In genomic region chr6:117857990-117858389, GRCm38 (mm10) we compare ENCODE assay signal across 15 mouse cellular contexts. TPM values are rescaled to one million over a fixed set of nuclear protein-coding genes. Genes with fewer than 3 reads are reported as not detected.
DNase-seq lines count a peak whose midpoint lies in the region; ATAC-seq and TF ChIP-seq lines count a peak whose summit lies in the region.
"Had no signal": no experiment of that assay in that cellular context is flagged by ENCODE, and none has a peak within 500 bp of the region (broad histone marks: within the 10 kb centered on the region; RNA-seq: fewer than 3 reads in every experiment).

No protein-coding gene starts in this region.

- no peak overlapping the region for H3K4me3 ChIP-seq in forebrain, embryonic 14.5 days (ENCODE audit: low read depth, low read length)
- H3K4me3 ChIP-seq in forebrain, embryonic 13.5 days = no peak overlapping the region
- no peak overlapping the region for H3K4me3 ChIP-seq in left cerebral cortex, adult 2 months
- H3K4me3 ChIP-seq: embryonic facial prominence, embryonic 13.5 days; heart, embryonic 10.5 days; neural tube, embryonic 13.5 days had no signal

- H3K4me1 ChIP-seq in forebrain, embryonic 14.5 days (ENCODE audit: control insufficient read depth, insufficient read depth, low read length) = no peaks in the 10 kb centered on the region
- no peaks in the 10 kb centered on the region for H3K4me1 ChIP-seq in forebrain, embryonic 13.5 days
- H3K4me1 ChIP-seq: embryonic facial prominence, embryonic 13.5 days; neural tube, embryonic 13.5 days had no signal

- no peaks in the 10 kb centered on the region for H3K27me3 ChIP-seq in forebrain, embryonic 14.5 days (replicated peaks; ENCODE audit: control insufficient read depth, insufficient read depth, low read length)
- 0 out of 2 replicates have a peak, but pooled peaks cover 4% of the 10 kb centered on the region for H3K27me3 ChIP-seq in forebrain, embryonic 13.5 days
- H3K27me3 ChIP-seq: embryonic facial prominence, embryonic 13.5 days had no signal

- peak; percentile 31 for DNase-seq in forebrain, embryonic 14.5 days (ENCODE audit: low spot score)
- no peak for DNase-seq in left cerebral cortex, adult 2 months (ENCODE audit: extremely low spot score in 1 of 2, low spot score in 2 of 2)
- DNase-seq in left cerebral cortex, adult 8-10 months (ENCODE audit: low spot score in 2 of 2) = no peak
- DNase-seq in 416B (ENCODE audit: low read depth) = peak; percentile 47
- DNase-seq in layer of hippocampus, adult 9-11 months = no peak
- DNase-seq: cerebellum, postnatal 14 days; lung, adult 2 months; right cerebral cortex, adult 18-20 months had no signal

- TF ChIP-seq CTCF in left cerebral cortex, adult 2 months (IDR thresholded peaks at IDR 0.05) = peak; percentile 26

- intact Hi-C loops in left cerebral cortex, adult 2 months (cut with DNase I) = no loop called here

- no peak overlapping the region for H3K9ac ChIP-seq in forebrain, embryonic 14.5 days (ENCODE audit: low read length)
- H3K9ac ChIP-seq in forebrain, embryonic 13.5 days = no peak overlapping the region
- H3K9ac ChIP-seq: embryonic facial prominence, embryonic 13.5 days; neural tube, embryonic 13.5 days had no signal

- no peaks in the 10 kb centered on the region for H3K36me3 ChIP-seq in forebrain, embryonic 14.5 days (ENCODE audit: control insufficient read depth, insufficient read depth, low read length)
- H3K36me3 ChIP-seq in forebrain, embryonic 13.5 days (ENCODE audit: poor library complexity, severe bottlenecking) = no peaks in the 10 kb centered on the region
- H3K36me3 ChIP-seq: embryonic facial prominence, embryonic 13.5 days; heart, embryonic 10.5 days; neural tube, embryonic 13.5 days had no signal

- H3K4me2 ChIP-seq in forebrain, embryonic 14.5 days (ENCODE audit: low read length) = no peak overlapping the region
- no peak overlapping the region for H3K4me2 ChIP-seq in forebrain, embryonic 13.5 days
- H3K4me2 ChIP-seq: embryonic facial prominence, embryonic 13.5 days; midbrain, embryonic 11.5 days; neural tube, embryonic 13.5 days had no signal

- H3K27ac ChIP-seq in forebrain, embryonic 14.5 days (ENCODE audit: low read depth, low read length) = no peak overlapping the region
- H3K27ac ChIP-seq in forebrain, embryonic 13.5 days = no peak overlapping the region
- H3K27ac ChIP-seq in left cerebral cortex, adult 2 months = no peak overlapping the region
- H3K27ac ChIP-seq: embryonic facial prominence, embryonic 13.5 days; heart, embryonic 10.5 days; neural tube, embryonic 13.5 days had no signal

- no peak for ATAC-seq in forebrain, embryonic 14.5 days
- ATAC-seq in forebrain, embryonic 13.5 days = no peak
- ATAC-seq in common myeloid progenitor, adult 5-6 weeks (replicated peaks; ENCODE audit: low read depth, poor library complexity, severe bottlenecking) = 0 out of 2 replicates have a peak, but pooled peaks have one; percentile 45
- no peak for ATAC-seq in activated CD4-positive, CD25-positive, alpha-beta regulatory T cell, adult 4 months

- no peaks in the 10 kb centered on the region for H3K9me3 ChIP-seq in forebrain, embryonic 14.5 days (replicated peaks; ENCODE audit: control insufficient read depth, low read length)
- no peaks in the 10 kb centered on the region for H3K9me3 ChIP-seq in forebrain, embryonic 13.5 days (replicated peaks)
- H3K9me3 ChIP-seq: embryonic facial prominence, embryonic 13.5 days; heart, embryonic 10.5 days; neural tube, embryonic 13.5 days had no signal

- 94% methylated on average over 1 of the region's 1 CpGs for WGBS in forebrain, embryonic 14.5 days
- WGBS in forebrain, embryonic 13.5 days = 85% methylated on average over 1 of the region's 1 CpGs

RNA-seq across cellular contexts. Expression of gene Zfp239, which starts 3.9 kb away (rescaled TPM):
- 14.9 and 15.3 TPM in 2 replicates for polyA plus RNA-seq in forebrain, embryonic 14.5 days (2014; fragmentation: Nextera tagmentation; extraction: Ambion mirVana)
- polyA plus RNA-seq in forebrain, embryonic 13.5 days (2015; fragmentation: Nextera tagmentation; extraction: Ambion mirVana) = 15.1 and 17.1 TPM in 2 replicates
- 10 to 100 TPM; 44.7 to 49.2 TPM for total RNA-seq in left cerebral cortex, adult 2 months (2021)
- 10 to 100 TPM; 42.8 to 60.5 (median 48.2) TPM for total RNA-seq in left cerebral cortex, adult 8-10 months (2022)
- 4.3 and 8.9 TPM in 2 replicates for total RNA-seq in common myeloid progenitor, adult 5-6 weeks (2017)
- 1 to 10 TPM; 4.1 TPM for polyA plus RNA-seq in activated CD4-positive, CD25-positive, alpha-beta regulatory T cell, adult 4 months (2017; shearing (Covaris generic))

RNA-seq across cellular contexts. Expression of gene Zfp637, which starts 17.0 kb away (rescaled TPM):
- 244 and 252 TPM in 2 replicates for polyA plus RNA-seq in forebrain, embryonic 14.5 days (2014; fragmentation: Nextera tagmentation; extraction: Ambion mirVana)
- 185 and 192 TPM in 2 replicates for polyA plus RNA-seq in forebrain, embryonic 13.5 days (2015; fragmentation: Nextera tagmentation; extraction: Ambion mirVana)
- total RNA-seq in left cerebral cortex, adult 2 months (2021) = 10 to 100 TPM; 53.6 to 60.3 TPM
- total RNA-seq in left cerebral cortex, adult 8-10 months (2022) = 10 to 100 TPM; 54.4 to 62.8 (median 57.6) TPM
- total RNA-seq in common myeloid progenitor, adult 5-6 weeks (2017) = 22.8 and 30.0 TPM in 2 replicates
- polyA plus RNA-seq in activated CD4-positive, CD25-positive, alpha-beta regulatory T cell, adult 4 months (2017; shearing (Covaris generic)) = 10 to 100 TPM; 24.5 to 27.8 TPM

RNA-seq across cellular contexts. Expression of gene Hnrnpf, which starts 42.1 kb away (rescaled TPM):
- 410 and 433 TPM in 2 replicates for polyA plus RNA-seq in forebrain, embryonic 14.5 days (2014; fragmentation: Nextera tagmentation; extraction: Ambion mirVana)
- 514 and 545 TPM in 2 replicates for polyA plus RNA-seq in forebrain, embryonic 13.5 days (2015; fragmentation: Nextera tagmentation; extraction: Ambion mirVana)
- total RNA-seq in left cerebral cortex, adult 2 months (2021) = 100 to 1,000 TPM; 111 to 116 TPM
- total RNA-seq in left cerebral cortex, adult 8-10 months (2022) = 100 to 1,000 TPM; 125 to 143 (median 139) TPM
- 1,320 and 1,371 TPM in 2 replicates for total RNA-seq in common myeloid progenitor, adult 5-6 weeks (2017)
- polyA plus RNA-seq in activated CD4-positive, CD25-positive, alpha-beta regulatory T cell, adult 4 months (2017; shearing (Covaris generic)) = 100 to 1,000 TPM; 807 to 897 TPM

Comparison
In these comparisons a context has a peak if more than half of its experiments do, and no peak if none do; other contexts are left out.
1. DNase-seq: peak in forebrain, embryonic 14.5 days (single experiment) and 416B (single experiment); none in left cerebral cortex, adult 2 months (0 of 2), left cerebral cortex, adult 8-10 months (0 of 2) and layer of hippocampus, adult 9-11 months (single experiment).